Mouse (Mus musculus): ENCODE data around the gene Epb41.

- TF ChIP-seq CTCF (IDR thresholded peaks at IDR 0.05; ENCODE audit: low read depth, low read length) (no peak), POLR2AphosphoS5 (IDR thresholded peaks at IDR 0.05; ENCODE audit: insufficient replicate concordance, low read depth, low read length) (no peak), GATA1 (IDR thresholded peaks at IDR 0.05; ENCODE audit: borderline replicate concordance, low read length) (no peak)
Observed at GRCm38 (mm10) chr4:132062934-132063884, 11.9 kb downstream of the Epb41 start.
